Mouse (Mus musculus): ENCODE measurements around the gene Ppp2r2c. TPM values are rescaled to one million over a fixed set of nuclear protein-coding genes. Genes with fewer than 3 reads are reported as not detected.

Gene Ppp2r2c
- polyA plus RNA-seq, 1 experiment from 2014 or later, result 0.08 TPM

GRCm38 (mm10) chr5:36898415-36899109, 30.2 kb downstream of the Ppp2r2c start:
- Histone ChIP-seq H3K27ac (ENCODE audit: low read length) (no peak overlapping the region), H3K9me3 (replicated peaks; ENCODE audit: control insufficient read depth, low read length) (no peaks in the 10 kb centered on the region), H3K9ac (ENCODE audit: low read length) (no peak overlapping the region), H3K4me1 (ENCODE audit: control insufficient read depth, insufficient read depth, low read length) (no peaks in the 10 kb centered on the region), H3K4me2 (ENCODE audit: low read depth, low read length) (no peak overlapping the region), H3K27me3 (ENCODE audit: control insufficient read depth, insufficient read depth, low read length) (peaks cover 4% of the 10 kb centered on the region), H3K4me3 (ENCODE audit: low read length) (no peak overlapping the region), H3K36me3 (ENCODE audit: control insufficient read depth, insufficient read depth) (no peaks in the 10 kb centered on the region)
- no peak for ATAC-seq (replicated peaks; ENCODE audit: extremely low read depth, insufficient read depth, low FRiP score)
- 69% methylated on average over 11 of the region's 11 CpGs for WGBS

- WGBS, result 64% methylated on average over 5 of the region's 5 CpGs
- Histone ChIP-seq H3K4me1 (ENCODE audit: control insufficient read depth, insufficient read depth, low read length) (no peaks in the 10 kb centered on the region), H3K9me3 (replicated peaks; ENCODE audit: control insufficient read depth, low read length) (no peaks in the 10 kb centered on the region), H3K36me3 (ENCODE audit: control insufficient read depth, insufficient read depth) (no peaks in the 10 kb centered on the region), H3K27ac (ENCODE audit: low read length) (no peak overlapping the region), H3K27me3 (ENCODE audit: control insufficient read depth, insufficient read depth, low read length) (peaks cover 3% of the 10 kb centered on the region), H3K4me3 (ENCODE audit: low read length) (no peak overlapping the region), H3K9ac (ENCODE audit: low read length) (no peak overlapping the region), H3K4me2 (ENCODE audit: low read depth, low read length) (no peak overlapping the region)
- ATAC-seq (replicated peaks; ENCODE audit: extremely low read depth, insufficient read depth, low FRiP score), result no peak
These were observed 31.1 kb downstream of the Ppp2r2c start for GRCm38 (mm10) chr5:36899392-36899791.

GRCm38 (mm10) chr5:36900189-36900619, 31.9 kb downstream of the Ppp2r2c start:
- H3K4me3 ChIP-seq (ENCODE audit: low read length), result no peak overlapping the region
- H3K4me1 ChIP-seq (ENCODE audit: control insufficient read depth, insufficient read depth, low read length), result no peaks in the 10 kb centered on the region
- no peak overlapping the region for H3K4me2 ChIP-seq (ENCODE audit: low read depth, low read length)
- H3K27me3 ChIP-seq (ENCODE audit: control insufficient read depth, insufficient read depth, low read length), result no peaks in the 10 kb centered on the region; the same call in 1 of the 2 replicates
- ATAC-seq (replicated peaks; ENCODE audit: extremely low read depth, insufficient read depth, low FRiP score), result no peak
- H3K36me3 ChIP-seq (ENCODE audit: control insufficient read depth, insufficient read depth), result no peaks in the 10 kb centered on the region
- H3K9me3 ChIP-seq (replicated peaks; ENCODE audit: control insufficient read depth, low read length), result no peaks in the 10 kb centered on the region
- H3K27ac ChIP-seq (ENCODE audit: low read length), result no peak overlapping the region
- H3K9ac ChIP-seq (ENCODE audit: low read length), result no peak overlapping the region
- WGBS, result 36% methylated on average over 6 of the region's 6 CpGs

- H3K27me3 ChIP-seq (ENCODE audit: control insufficient read depth, insufficient read depth, low read length), result no peaks in the 10 kb centered on the region; the same call in 1 of the 2 replicates
- no peak overlapping the region for H3K27ac ChIP-seq (ENCODE audit: low read length)
- WGBS, result 60% methylated on average over 2 of the region's 2 CpGs
- no peaks in the 10 kb centered on the region for H3K36me3 ChIP-seq (ENCODE audit: control insufficient read depth, insufficient read depth)
- no peaks in the 10 kb centered on the region for H3K4me1 ChIP-seq (ENCODE audit: control insufficient read depth, insufficient read depth, low read length)
- H3K4me3 ChIP-seq (ENCODE audit: low read length), result no peak overlapping the region
- H3K9me3 ChIP-seq (replicated peaks; ENCODE audit: control insufficient read depth, low read length), result no peaks in the 10 kb centered on the region
- no peak overlapping the region for H3K9ac ChIP-seq (ENCODE audit: low read length)
- no peak overlapping the region for H3K4me2 ChIP-seq (ENCODE audit: low read depth, low read length)
- ATAC-seq (replicated peaks; ENCODE audit: extremely low read depth, insufficient read depth, low FRiP score), result no peak
These were observed 34.5 kb downstream of the Ppp2r2c start for GRCm38 (mm10) chr5:36902807-36903206.

- H3K4me1 ChIP-seq (ENCODE audit: control insufficient read depth, insufficient read depth, low read length), result no peaks in the 10 kb centered on the region
- H3K27ac ChIP-seq (ENCODE audit: low read length), result no peak overlapping the region
- no peaks in the 10 kb centered on the region for H3K27me3 ChIP-seq (ENCODE audit: control insufficient read depth, insufficient read depth, low read length)
- ATAC-seq (replicated peaks; ENCODE audit: extremely low read depth, insufficient read depth, low FRiP score), result no peak
- no peak overlapping the region for H3K9ac ChIP-seq (ENCODE audit: low read length)
- H3K36me3 ChIP-seq (ENCODE audit: control insufficient read depth, insufficient read depth), result no peaks in the 10 kb centered on the region
- no peak overlapping the region for H3K4me2 ChIP-seq (ENCODE audit: low read depth, low read length)
- H3K4me3 ChIP-seq (ENCODE audit: low read length), result no peak overlapping the region
- 61% methylated on average over 2 of the region's 2 CpGs for WGBS
- no peaks in the 10 kb centered on the region for H3K9me3 ChIP-seq (replicated peaks; ENCODE audit: control insufficient read depth, low read length)
These were observed 35.8 kb downstream of the Ppp2r2c start for GRCm38 (mm10) chr5:36904131-36904530.

- Histone ChIP-seq H3K4me3 (ENCODE audit: low read length) (no peak overlapping the region), H3K4me1 (ENCODE audit: control insufficient read depth, insufficient read depth, low read length) (no peaks in the 10 kb centered on the region), H3K36me3 (ENCODE audit: control insufficient read depth, insufficient read depth) (no peaks in the 10 kb centered on the region), H3K27me3 (ENCODE audit: control insufficient read depth, insufficient read depth, low read length) (no peaks in the 10 kb centered on the region), H3K27ac (ENCODE audit: low read length) (no peak overlapping the region), H3K4me2 (ENCODE audit: low read depth, low read length) (no peak overlapping the region), H3K9me3 (replicated peaks; ENCODE audit: control insufficient read depth, low read length) (no peaks in the 10 kb centered on the region), H3K9ac (ENCODE audit: low read length) (no peak overlapping the region)
- ATAC-seq (replicated peaks; ENCODE audit: extremely low read depth, insufficient read depth, low FRiP score), result no peak
- WGBS, result 72% methylated on average over 9 of the region's 9 CpGs
These were observed 36.4 kb downstream of the Ppp2r2c start for GRCm38 (mm10) chr5:36904703-36905102.

GRCm38 (mm10) chr5:36905216-36905615, 36.9 kb downstream of the Ppp2r2c start:
- H3K36me3 ChIP-seq (ENCODE audit: control insufficient read depth, insufficient read depth), result no peaks in the 10 kb centered on the region
- ATAC-seq (replicated peaks; ENCODE audit: extremely low read depth, insufficient read depth, low FRiP score), result no peak
- H3K27me3 ChIP-seq (ENCODE audit: control insufficient read depth, insufficient read depth, low read length), result no peaks in the 10 kb centered on the region
- WGBS, result 61% methylated on average over 8 of the region's 8 CpGs
- H3K4me1 ChIP-seq (ENCODE audit: control insufficient read depth, insufficient read depth, low read length), result no peaks in the 10 kb centered on the region
- no peaks in the 10 kb centered on the region for H3K9me3 ChIP-seq (replicated peaks; ENCODE audit: control insufficient read depth, low read length)
- no peak overlapping the region for H3K27ac ChIP-seq (ENCODE audit: low read length)
- no peak overlapping the region for H3K4me3 ChIP-seq (ENCODE audit: low read length)
- H3K4me2 ChIP-seq (ENCODE audit: low read depth, low read length), result no peak overlapping the region
- no peak overlapping the region for H3K9ac ChIP-seq (ENCODE audit: low read length)

GRCm38 (mm10) chr5:36907695-36908094, 39.4 kb downstream of the Ppp2r2c start:
- no peaks in the 10 kb centered on the region for H3K4me1 ChIP-seq (ENCODE audit: control insufficient read depth, insufficient read depth, low read length)
- no peak for ATAC-seq (replicated peaks; ENCODE audit: extremely low read depth, insufficient read depth, low FRiP score)
- no peak overlapping the region for H3K9ac ChIP-seq (ENCODE audit: low read length)
- H3K4me2 ChIP-seq (ENCODE audit: low read depth, low read length), result no peak overlapping the region
- no peaks in the 10 kb centered on the region for H3K36me3 ChIP-seq (ENCODE audit: control insufficient read depth, insufficient read depth)
- H3K4me3 ChIP-seq (ENCODE audit: low read length), result no peak overlapping the region
- H3K27me3 ChIP-seq (ENCODE audit: control insufficient read depth, insufficient read depth, low read length), result peaks cover 18% of the 10 kb centered on the region
- H3K9me3 ChIP-seq (replicated peaks; ENCODE audit: control insufficient read depth, low read length), result no peaks in the 10 kb centered on the region
- H3K27ac ChIP-seq (ENCODE audit: low read length), result no peak overlapping the region
- 67% methylated on average over 10 of the region's 10 CpGs for WGBS

- Histone ChIP-seq H3K9ac (ENCODE audit: low read length) (no peak overlapping the region), H3K9me3 (replicated peaks; ENCODE audit: control insufficient read depth, low read length) (no peaks in the 10 kb centered on the region), H3K4me2 (ENCODE audit: low read depth, low read length) (no peak overlapping the region), H3K36me3 (ENCODE audit: control insufficient read depth, insufficient read depth) (no peaks in the 10 kb centered on the region), H3K4me1 (ENCODE audit: control insufficient read depth, insufficient read depth, low read length) (no peaks in the 10 kb centered on the region), H3K4me3 (ENCODE audit: low read length) (no peak overlapping the region), H3K27me3 (ENCODE audit: control insufficient read depth, insufficient read depth, low read length) (peaks cover 25% of the 10 kb centered on the region), H3K27ac (ENCODE audit: low read length) (no peak overlapping the region)
- no peak for ATAC-seq (replicated peaks; ENCODE audit: extremely low read depth, insufficient read depth, low FRiP score)
- 77% methylated on average over 21 of the region's 21 CpGs for WGBS
These were observed 41.2 kb downstream of the Ppp2r2c start for GRCm38 (mm10) chr5:36909545-36909944.

Measured in heart, embryonic 16.5 days (tissue).